Mouse (Mus musculus): ENCODE measurements around the gene Manba. TPM values are rescaled to one million over a fixed set of nuclear protein-coding genes. Genes with fewer than 3 reads are reported as not detected.

Manba gene
- polyA plus RNA-seq (2016; fragmentation: Nextera tagmentation; extraction: Ambion mirVana) = 4.2 and 6.1 TPM in 2 replicates

DNA sequence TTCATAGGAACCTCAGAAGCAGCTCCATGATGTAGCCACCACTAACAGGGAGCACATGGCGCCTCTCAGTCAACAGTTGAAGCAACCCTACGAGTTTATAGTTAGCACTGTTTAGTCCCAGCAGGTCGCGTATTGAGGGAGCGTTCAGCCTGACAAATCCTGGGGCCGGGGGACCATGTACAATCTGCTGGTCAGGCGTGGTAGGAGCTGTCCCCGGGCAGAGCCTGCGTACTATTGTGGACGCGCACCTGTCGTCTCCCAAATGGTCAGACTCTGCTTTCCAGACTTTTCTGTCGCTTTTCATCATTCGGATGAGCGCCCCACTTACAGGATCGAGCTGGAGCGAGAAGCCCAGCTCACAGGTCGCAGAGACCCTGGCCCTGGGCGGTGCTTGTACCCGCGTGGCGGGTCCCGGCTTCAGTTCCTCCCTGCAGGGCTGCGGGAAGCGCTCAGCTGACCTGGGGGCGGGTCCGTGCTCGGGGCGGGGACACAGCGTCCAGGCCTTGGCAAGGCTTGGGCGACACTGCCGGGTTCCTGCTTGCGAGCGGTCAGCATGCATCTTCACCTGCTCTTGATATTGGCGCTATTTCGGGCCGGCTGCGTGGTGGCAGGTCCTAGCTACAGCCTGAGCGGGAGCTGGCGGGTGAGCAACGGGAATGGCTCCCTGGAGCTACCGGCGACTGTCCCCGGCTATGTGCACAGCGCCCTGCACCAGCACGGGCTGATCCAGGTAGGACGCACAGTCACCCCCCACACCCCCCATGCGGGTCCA lies at the start of gene Manba:
TSS of gene Manba (plus strand) at position 484 of the 772 bp plus-strand sequence.
- 2% methylated on average over 46 of the region's 48 CpGs for WGBS
- Histone ChIP-seq H3K4me1 (peaks cover 8% of the 10 kb centered on the region; the same call in 1 of the 2 replicates), H3K27me3 (peaks cover 5% of the 10 kb centered on the region; the same call in 1 of the 2 replicates), H3K36me3 (no peaks in the 10 kb centered on the region), H3K4me2 (replicated peaks) (peak within 1 kb of the TSS; percentile 97), H3K9me3 (no peaks in the 10 kb centered on the region), H3K27ac (replicated peaks) (no peak within 1 kb of the TSS), H3K4me3 (peak within 1 kb of the TSS; percentile 57), H3K9ac (replicated peaks) (peak within 1 kb of the TSS; percentile 64)
- peak; percentile 95 for ATAC-seq (ENCODE audit: low FRiP score, low read depth)

DNA sequence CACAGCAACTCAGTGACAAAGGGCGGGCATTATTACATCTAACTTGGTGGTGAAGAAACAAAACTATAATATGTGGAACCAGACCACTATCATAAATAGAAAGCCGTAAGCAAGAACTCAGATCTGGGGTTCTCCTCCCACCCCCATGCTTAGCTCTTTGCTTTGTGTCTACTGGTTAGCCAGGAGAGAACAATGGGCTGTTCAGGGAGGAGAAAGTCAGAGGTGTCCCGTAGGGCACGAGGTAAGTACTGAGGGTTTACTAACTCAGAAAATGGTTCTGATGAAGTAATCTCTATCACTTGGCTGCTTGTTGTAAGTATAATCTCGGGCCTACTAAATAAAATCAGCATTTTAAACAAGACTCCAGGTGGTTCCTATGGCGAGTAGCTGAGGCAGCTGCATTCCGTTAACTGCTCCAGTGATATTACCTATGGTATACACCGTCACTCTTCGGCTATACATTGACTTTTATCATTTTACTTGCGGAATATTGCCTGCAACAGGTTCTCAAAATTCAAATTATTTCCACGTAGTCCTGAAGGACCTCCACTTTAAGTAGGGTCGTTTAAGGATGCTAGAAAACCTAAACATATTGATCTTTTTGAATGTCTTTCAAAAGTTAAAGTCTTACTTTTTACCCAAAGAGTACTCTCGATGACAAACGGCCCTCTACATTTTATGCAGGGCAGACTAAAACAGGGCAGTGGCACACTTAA lies 48.4 kb upstream of the Manba start:
- no peaks in the 10 kb centered on the region for H3K9me3 ChIP-seq
- H3K27me3 ChIP-seq = no peaks in the 10 kb centered on the region
- H3K4me1 ChIP-seq = peaks cover 19% of the 10 kb centered on the region
- peak overlapping the region; percentile 100 for H3K27ac ChIP-seq (replicated peaks)
- H3K4me3 ChIP-seq = peak overlapping the region; percentile 97
- 34% methylated on average over 14 of the region's 14 CpGs for WGBS
- H3K36me3 ChIP-seq = no peaks in the 10 kb centered on the region
- ATAC-seq (ENCODE audit: low FRiP score, low read depth) = no peak
- peak overlapping the region; percentile 40 for H3K9ac ChIP-seq (replicated peaks)
- H3K4me2 ChIP-seq (replicated peaks) = peak overlapping the region; percentile 58

DNA sequence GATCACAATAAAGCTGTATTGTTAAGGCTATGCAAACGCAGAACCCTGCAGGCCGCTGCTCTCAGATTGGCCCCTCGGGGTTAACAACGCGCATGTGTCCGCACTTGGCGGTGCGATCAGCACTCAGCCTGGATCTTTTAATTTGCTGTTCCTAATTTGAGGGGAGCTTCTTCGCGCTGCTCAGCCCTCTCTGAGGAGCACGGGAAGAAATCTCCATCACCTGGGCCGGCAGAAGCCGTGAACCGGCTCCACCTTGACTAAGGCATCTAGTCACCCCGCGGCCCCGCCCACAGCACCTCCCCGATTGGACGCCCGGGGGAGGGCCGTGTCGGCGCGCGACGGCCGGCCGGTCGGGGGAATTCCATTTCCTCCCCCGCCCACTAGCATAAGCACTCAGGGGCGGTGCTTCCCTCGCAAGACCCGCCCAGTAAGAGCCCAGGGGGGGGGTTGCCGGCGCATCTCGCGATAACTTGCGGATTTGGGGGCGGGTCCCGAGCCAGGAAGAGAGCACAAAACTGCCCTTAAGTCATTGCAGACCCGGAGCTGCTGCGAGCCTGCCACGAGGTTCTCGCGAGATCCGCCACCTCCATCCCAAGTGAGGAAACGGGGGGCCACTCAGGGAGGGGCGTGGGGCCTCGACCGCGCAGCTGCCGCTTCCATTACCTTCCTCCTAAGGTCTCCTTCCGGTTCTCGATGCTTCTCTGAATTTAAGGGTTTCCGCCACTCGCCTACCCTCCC lies 47.5 kb upstream of the Manba start, which contains the start of gene Ube2d3:
TSS of gene Ube2d3 (plus strand) at position 392 of the 738 bp plus-strand sequence.
- Histone ChIP-seq H3K9ac (replicated peaks) (peak within 1 kb of the TSS; percentile 93), H3K4me1 (peaks cover 22% of the 10 kb centered on the region), H3K27me3 (no peaks in the 10 kb centered on the region), H3K9me3 (no peaks in the 10 kb centered on the region), H3K4me3 (peak within 1 kb of the TSS; percentile 97), H3K27ac (replicated peaks) (peak within 1 kb of the TSS; percentile 100), H3K36me3 (no peaks in the 10 kb centered on the region), H3K4me2 (replicated peaks) (peak within 1 kb of the TSS; percentile 98)
- WGBS = under 1% methylated on average over 56 of the region's 56 CpGs
- peak; percentile 92 for ATAC-seq (ENCODE audit: low FRiP score, low read depth)

DNA sequence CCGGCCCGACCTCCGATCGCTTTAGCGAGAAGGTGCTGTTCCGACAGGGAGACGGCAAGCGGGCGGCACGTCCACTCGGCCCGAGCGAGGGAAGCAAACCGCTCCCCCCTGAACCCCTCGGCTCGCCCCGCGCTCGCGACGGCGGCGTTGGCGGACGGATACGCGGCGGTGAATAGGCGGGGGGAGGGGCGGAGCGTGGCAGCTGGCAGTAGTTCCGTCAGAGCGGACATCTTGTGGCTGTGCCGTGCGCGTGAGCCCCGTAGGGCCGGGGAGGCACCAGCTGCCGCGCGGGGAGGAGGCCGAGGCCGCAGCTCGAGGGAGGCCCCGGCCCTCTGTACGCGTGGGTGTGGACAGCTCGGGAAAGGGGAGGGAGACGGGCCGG lies 46.9 kb upstream of the Manba start:
- peak; percentile 80 for ATAC-seq (ENCODE audit: low FRiP score, low read depth)
- WGBS = under 1% methylated on average over 44 of the region's 50 CpGs
- H3K27ac ChIP-seq (replicated peaks) = peak overlapping the region; percentile 100
- peaks cover 26% of the 10 kb centered on the region for H3K4me1 ChIP-seq
- no peaks in the 10 kb centered on the region for H3K9me3 ChIP-seq
- H3K9ac ChIP-seq (replicated peaks) = peak overlapping the region; percentile 93
- H3K36me3 ChIP-seq = 0 out of 2 replicates have a peak, but pooled peaks cover 3% of the 10 kb centered on the region
- peak overlapping the region; percentile 98 for H3K4me2 ChIP-seq (replicated peaks)
- H3K27me3 ChIP-seq = no peaks in the 10 kb centered on the region
- peak overlapping the region; percentile 97 for H3K4me3 ChIP-seq

DNA sequence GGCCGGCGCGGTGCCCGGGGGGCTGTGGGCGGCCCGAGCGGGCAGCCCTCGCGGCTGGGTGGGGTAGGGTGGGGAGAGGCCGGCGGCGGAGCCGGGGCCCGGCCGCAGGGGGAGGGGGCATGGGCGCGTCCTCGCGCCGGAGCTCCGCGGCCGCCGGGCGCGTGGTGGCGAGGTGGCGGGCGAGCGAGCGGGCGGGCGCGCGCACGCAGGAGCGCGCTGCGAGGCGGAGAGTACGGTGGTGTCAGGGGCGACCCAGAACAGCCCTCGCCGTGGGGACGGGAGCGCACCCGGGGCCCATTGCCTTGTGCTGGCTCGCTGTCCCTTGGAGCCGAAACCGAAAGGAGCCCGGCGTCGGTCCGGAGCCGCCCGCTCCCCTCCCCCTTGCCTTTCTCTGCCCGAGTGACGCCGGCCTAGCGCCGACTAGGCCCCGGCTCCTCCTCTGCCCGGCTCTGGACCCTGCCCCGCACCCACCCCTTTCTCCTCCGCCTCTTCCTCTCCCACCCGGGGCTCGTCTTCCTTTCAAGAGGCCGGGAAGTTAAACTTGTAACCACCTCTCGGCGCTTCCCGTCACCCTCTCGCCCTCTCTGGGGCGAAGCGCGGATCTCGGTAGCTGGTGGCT lies 46.4 kb upstream of the Manba start:
- H3K4me3 ChIP-seq = peak overlapping the region; percentile 97
- H3K9ac ChIP-seq (replicated peaks) = peak overlapping the region; percentile 93
- peaks cover 6% of the 10 kb centered on the region; the same call in 1 of the 2 replicates for H3K36me3 ChIP-seq
- ATAC-seq (ENCODE audit: low FRiP score, low read depth) = peak; percentile 71
- peak overlapping the region; percentile 98 for H3K4me2 ChIP-seq (replicated peaks)
- peak overlapping the region; percentile 100 for H3K27ac ChIP-seq (replicated peaks)
- peaks cover 26% of the 10 kb centered on the region for H3K4me1 ChIP-seq
- H3K27me3 ChIP-seq = no peaks in the 10 kb centered on the region
- under 1% methylated on average over 31 of the region's 76 CpGs for WGBS
- H3K9me3 ChIP-seq = no peaks in the 10 kb centered on the region

DNA sequence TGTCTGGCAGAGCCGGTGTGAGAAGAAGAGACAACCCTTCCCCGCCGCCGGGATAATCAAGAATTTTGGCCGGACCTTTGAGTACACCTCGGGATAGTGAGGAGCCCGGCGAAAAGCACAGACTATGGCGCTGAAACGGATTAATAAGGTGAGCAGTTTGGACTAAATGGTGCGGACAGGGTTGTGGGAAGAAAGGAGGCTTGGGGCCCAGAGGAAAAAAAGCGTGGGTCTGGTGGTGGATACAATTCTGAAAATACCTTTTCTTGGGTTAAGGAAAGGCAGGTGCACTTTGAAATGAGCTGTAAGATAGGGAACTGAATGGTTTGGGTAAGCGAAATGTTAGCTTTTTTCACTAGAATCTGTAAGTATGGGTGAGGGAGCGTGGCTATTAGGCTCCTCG lies 45.8 kb upstream of the Manba start:
- Histone ChIP-seq H3K9ac (replicated peaks) (peak overlapping the region; percentile 93), H3K27ac (replicated peaks) (peak overlapping the region; percentile 100), H3K27me3 (no peaks in the 10 kb centered on the region), H3K36me3 (peaks cover 6% of the 10 kb centered on the region; the same call in 1 of the 2 replicates), H3K4me1 (peaks cover 26% of the 10 kb centered on the region), H3K9me3 (no peaks in the 10 kb centered on the region), H3K4me3 (peak overlapping the region; percentile 97), H3K4me2 (replicated peaks) (peak overlapping the region; percentile 98)
- no peak for ATAC-seq (ENCODE audit: low FRiP score, low read depth)
- 4% methylated on average over 15 of the region's 15 CpGs for WGBS

DNA sequence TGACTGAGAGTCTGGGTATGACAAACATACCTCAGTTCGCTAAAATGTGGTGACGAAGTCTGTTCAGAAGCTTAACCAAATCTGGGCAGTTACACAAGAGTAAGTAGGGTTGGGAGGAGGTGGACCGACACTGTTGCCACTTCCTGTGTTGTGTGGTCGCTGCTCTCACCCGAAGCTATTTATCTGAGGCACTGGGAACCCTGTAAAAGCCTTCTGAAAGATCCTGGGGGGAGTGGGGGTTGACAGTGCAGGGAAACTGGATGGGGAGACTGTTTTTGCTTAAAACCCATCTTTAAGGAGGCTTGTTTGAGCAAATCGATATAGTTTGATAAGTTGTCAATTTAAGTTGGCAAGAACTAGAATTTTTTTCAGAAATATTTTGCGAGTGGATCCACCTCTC lies 45.2 kb upstream of the Manba start:
- ATAC-seq (ENCODE audit: low FRiP score, low read depth) = no peak

DNA sequence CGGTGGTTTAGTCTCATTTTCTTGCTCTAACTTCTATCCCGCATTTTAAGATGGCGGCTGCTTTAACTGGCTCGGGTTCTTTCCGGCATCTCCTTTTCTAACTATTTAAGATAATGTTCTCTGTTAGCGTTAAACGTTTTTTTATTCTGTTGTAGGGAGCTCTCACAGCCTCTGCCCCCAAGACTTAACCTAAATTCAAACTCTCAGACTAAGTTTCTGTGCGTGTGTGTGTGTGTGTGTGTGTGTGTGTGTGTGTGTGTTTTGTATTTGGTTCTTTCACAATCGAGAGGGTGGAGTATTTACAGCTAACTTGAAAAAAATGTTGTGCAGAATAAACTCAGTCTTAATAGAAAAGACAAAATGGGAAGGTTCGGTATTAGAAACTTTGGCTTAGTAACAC lies 44.8 kb upstream of the Manba start:
- Histone ChIP-seq H3K27ac (replicated peaks) (no peak overlapping the region), H3K9me3 (no peaks in the 10 kb centered on the region), H3K27me3 (no peaks in the 10 kb centered on the region), H3K4me2 (replicated peaks) (peak overlapping the region; percentile 98), H3K4me1 (peaks cover 26% of the 10 kb centered on the region), H3K36me3 (peaks cover 6% of the 10 kb centered on the region; the same call in 1 of the 2 replicates), H3K9ac (replicated peaks) (peak overlapping the region; percentile 93), H3K4me3 (peak overlapping the region; percentile 97)
- ATAC-seq (ENCODE audit: low FRiP score, low read depth) = no peak
- 59% methylated on average over 10 of the region's 10 CpGs for WGBS

More for the DNA sequence above, 45.2 kb upstream of the Manba start:
- peak overlapping the region; percentile 93 for H3K9ac ChIP-seq (replicated peaks)
- 29% methylated on average over 7 of the region's 7 CpGs for WGBS
- peak overlapping the region; percentile 98 for H3K4me2 ChIP-seq (replicated peaks)
- H3K27ac ChIP-seq (replicated peaks) = no peak overlapping the region
- H3K4me1 ChIP-seq = peaks cover 26% of the 10 kb centered on the region
- peaks cover 6% of the 10 kb centered on the region; the same call in 1 of the 2 replicates for H3K36me3 ChIP-seq
- no peaks in the 10 kb centered on the region for H3K9me3 ChIP-seq
- H3K4me3 ChIP-seq = peak overlapping the region; percentile 97
- no peaks in the 10 kb centered on the region for H3K27me3 ChIP-seq

DNA sequence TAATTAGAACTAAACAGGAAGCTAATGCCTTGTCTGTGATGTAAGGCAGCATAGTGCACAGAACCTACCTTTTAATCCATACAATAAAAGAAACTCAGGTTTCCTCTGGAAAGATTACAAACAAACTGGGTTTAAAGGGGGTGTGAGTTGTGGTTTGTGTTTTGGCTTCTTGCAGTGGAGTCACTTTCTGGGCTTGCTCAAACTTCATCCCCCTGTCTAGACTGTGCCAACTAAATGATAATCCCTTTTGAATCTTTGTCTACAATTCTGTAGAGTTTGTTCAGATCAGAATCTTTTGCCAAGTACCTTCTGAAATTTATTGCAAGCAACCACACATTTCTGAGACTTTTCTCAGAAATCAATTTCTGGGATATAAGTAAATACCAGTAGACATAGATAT lies 40.5 kb upstream of the Manba start:
- H3K4me1 ChIP-seq = peaks cover 17% of the 10 kb centered on the region
- H3K9me3 ChIP-seq = no peaks in the 10 kb centered on the region
- H3K36me3 ChIP-seq = peaks cover 6% of the 10 kb centered on the region; the same call in 1 of the 2 replicates
- no peak overlapping the region for H3K4me2 ChIP-seq (replicated peaks)
- no peak overlapping the region for H3K9ac ChIP-seq (replicated peaks)
- H3K27ac ChIP-seq (replicated peaks) = no peak overlapping the region
- ATAC-seq (ENCODE audit: low FRiP score, low read depth) = no peak
- H3K4me3 ChIP-seq = no peak overlapping the region
- H3K27me3 ChIP-seq = no peaks in the 10 kb centered on the region

DNA sequence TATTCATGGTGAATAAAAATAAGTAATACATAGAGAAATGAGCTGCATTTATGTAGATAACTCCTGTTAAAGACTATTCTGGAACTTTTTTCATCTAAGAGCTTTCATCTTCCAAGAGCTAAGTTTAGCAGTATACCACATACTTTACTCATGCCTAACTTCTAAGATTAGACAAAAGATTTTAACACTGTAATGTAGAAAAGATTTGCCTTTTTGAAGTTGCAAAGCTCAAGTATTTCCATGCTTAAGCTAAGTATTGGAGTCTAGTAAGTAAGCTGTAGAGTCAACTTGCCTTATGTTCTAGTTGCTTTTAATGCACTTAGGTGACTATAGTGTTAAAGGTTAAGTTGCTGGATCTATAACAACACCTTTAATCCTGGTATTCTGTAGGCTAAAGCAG lies 26.4 kb upstream of the Manba start:
- H3K4me3 ChIP-seq = no peak overlapping the region
- no peak overlapping the region for H3K4me2 ChIP-seq (replicated peaks)
- H3K4me1 ChIP-seq = no peaks in the 10 kb centered on the region
- H3K27ac ChIP-seq (replicated peaks) = no peak overlapping the region
- H3K9ac ChIP-seq (replicated peaks) = no peak overlapping the region
- H3K36me3 ChIP-seq = peaks cover 54% of the 10 kb centered on the region
- no peaks in the 10 kb centered on the region for H3K9me3 ChIP-seq
- no peaks in the 10 kb centered on the region for H3K27me3 ChIP-seq
- ATAC-seq (ENCODE audit: low FRiP score, low read depth) = no peak

DNA sequence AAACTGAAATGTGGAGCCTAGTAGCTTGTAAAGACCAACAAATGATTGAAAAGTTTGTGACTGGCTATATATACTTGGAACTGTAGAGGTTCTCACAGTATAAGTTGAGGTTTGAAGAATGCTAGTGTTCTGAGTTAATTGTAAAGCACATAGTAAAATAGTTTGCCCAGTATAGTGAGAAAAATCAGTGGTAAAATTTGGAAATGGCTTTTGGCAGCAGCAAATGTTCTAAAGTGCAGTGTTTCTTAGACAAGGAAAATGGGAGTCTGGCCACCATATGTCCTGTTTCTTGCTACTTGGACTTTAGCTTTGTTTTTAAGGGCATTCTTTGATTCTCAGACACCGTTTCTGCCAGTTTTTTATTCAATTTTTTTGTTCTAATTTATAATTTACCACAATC lies 17.0 kb upstream of the Manba start:
- no peaks in the 10 kb centered on the region for H3K4me1 ChIP-seq
- no peak for ATAC-seq (ENCODE audit: low FRiP score, low read depth)
- H3K36me3 ChIP-seq = peaks cover 22% of the 10 kb centered on the region; the same call in 1 of the 2 replicates
- no peaks in the 10 kb centered on the region for H3K27me3 ChIP-seq
- no peaks in the 10 kb centered on the region for H3K9me3 ChIP-seq
- H3K4me3 ChIP-seq = no peak overlapping the region
- 77% methylated on average over 1 of the region's 1 CpGs for WGBS
- H3K27ac ChIP-seq (replicated peaks) = no peak overlapping the region
- H3K9ac ChIP-seq (replicated peaks) = no peak overlapping the region
- H3K4me2 ChIP-seq (replicated peaks) = no peak overlapping the region
